Mouse (Mus musculus): ENCODE measurements around the gene Tcl1b4.
"Not testable (repeated sequence)": the region's sequence is repeated elsewhere in the genome, so short reads cannot be mapped to it uniquely, and the experiment has no call there.

The Tcl1b4 gene

DNA sequence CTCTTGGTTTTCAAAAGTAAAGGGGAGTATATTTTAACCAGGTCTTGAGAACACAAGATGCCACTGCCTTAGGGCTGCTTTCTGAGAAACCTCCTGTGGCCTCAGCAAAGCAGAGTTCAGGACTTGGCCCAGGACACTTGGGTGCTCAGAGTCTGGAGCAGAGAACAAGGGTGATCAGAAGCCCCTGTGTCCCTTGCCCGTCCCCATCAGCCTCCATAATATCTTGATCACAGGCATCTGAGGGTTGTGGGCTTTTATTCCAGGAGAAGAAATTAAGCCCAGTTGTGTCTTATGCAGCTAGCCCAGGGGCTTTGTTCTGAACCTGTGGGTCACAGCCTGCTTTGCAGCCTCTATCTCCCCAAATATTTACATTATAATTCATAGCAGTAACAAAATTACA is at the start of gene Tcl1b4:
Gene Tcl1b4 (plus strand): TSS at position 301 of the 400 bp plus-strand sequence.
- not testable (repeated sequence) for DNase-seq

- not testable (repeated sequence) for DNase-seq
These were observed 46.5 kb upstream of the Tcl1b4 start for GRCm38 (mm10) chr12:105155286-105155685.

- no peak for DNase-seq
These were observed 42.9 kb upstream of the Tcl1b4 start for GRCm38 (mm10) chr12:105158842-105159241.

GRCm38 (mm10) chr12:105159390-105159789 is 42.4 kb upstream of the Tcl1b4 start, which contains the start of gene Tcl1b1:
Tcl1b1 (plus strand) TSS chr12:105159690.
- no peak for DNase-seq

GRCm38 (mm10) chr12:105166734-105167133 is 35.0 kb upstream of the Tcl1b4 start:
- DNase-seq: no peak

DNA sequence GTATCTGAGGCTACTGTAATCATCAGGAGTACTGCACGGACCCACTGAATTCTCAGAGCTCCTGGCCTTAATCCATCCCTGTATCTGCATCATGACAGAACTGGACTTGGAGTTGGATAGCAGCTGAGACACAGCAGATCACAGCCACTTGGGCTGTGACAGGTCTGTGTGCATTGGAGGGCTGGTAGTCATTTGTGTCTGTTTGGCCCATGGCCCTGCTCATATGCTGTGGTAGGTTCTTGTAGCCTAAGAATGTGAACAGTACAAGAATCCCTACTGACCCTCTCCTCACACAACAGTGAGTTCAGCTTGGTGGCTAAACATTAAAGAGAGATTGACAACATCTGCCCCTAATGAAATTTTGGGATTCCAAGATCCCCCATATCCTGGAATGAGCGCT is 28.4 kb upstream of the Tcl1b4 start:
- no peak for DNase-seq

DNA sequence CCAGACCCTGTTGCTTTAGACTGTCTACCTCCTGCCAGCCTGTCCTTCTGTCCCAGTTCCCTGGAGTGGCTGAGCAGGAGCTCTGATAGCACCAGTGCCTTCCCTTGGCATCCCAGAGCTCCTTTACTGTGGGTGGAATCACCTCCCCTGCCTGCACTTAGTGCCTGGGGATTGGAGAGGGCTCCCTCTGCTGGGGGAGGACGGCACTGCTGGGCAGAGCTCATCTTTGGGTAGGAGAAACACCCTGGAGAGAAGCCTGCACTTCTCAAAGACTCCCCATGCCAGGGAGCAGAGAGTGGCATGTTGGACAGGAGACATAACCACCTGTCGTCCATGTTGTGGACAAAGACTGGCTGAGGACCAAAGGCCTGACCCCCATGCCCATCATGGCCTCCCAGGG is 27.4 kb upstream of the Tcl1b4 start:
- peak; percentile 66 for DNase-seq

GRCm38 (mm10) chr12:105176044-105176443 is 25.7 kb upstream of the Tcl1b4 start, which contains the start of gene Tcl1b5:
Tcl1b5 (plus strand) TSS chr12:105176344.
- DNase-seq: not testable (repeated sequence)

GRCm38 (mm10) chr12:105181040-105181644 is 20.6 kb upstream of the Tcl1b4 start:
- not testable (repeated sequence) for DNase-seq

DNA sequence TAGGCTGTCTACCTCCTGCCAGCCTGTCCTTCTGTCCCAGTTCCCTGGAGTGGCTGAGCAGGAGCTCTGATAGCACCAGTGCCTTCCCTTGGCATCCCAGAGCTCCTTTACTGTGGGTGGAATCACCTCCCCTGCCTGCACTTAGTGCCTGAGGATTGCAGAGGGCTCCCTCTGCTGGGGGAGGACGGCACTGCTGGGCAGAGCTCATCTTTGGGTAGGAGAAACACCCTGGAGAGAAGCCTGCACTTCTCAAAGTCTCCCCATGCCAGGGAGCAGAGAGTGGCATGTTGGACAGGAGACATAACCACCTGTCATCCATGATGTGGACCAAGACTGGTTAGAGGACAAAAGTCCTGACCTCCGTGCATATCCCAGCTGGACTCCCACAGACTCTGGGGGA is 12.8 kb upstream of the Tcl1b4 start:
- peak; percentile 17 for DNase-seq

GRCm38 (mm10) chr12:105190743-105191142 is 11.0 kb upstream of the Tcl1b4 start, which contains the start of gene Tcl1b3:
Tcl1b3 (plus strand) TSS chr12:105191043.
- DNase-seq: not testable (repeated sequence)

DNA sequence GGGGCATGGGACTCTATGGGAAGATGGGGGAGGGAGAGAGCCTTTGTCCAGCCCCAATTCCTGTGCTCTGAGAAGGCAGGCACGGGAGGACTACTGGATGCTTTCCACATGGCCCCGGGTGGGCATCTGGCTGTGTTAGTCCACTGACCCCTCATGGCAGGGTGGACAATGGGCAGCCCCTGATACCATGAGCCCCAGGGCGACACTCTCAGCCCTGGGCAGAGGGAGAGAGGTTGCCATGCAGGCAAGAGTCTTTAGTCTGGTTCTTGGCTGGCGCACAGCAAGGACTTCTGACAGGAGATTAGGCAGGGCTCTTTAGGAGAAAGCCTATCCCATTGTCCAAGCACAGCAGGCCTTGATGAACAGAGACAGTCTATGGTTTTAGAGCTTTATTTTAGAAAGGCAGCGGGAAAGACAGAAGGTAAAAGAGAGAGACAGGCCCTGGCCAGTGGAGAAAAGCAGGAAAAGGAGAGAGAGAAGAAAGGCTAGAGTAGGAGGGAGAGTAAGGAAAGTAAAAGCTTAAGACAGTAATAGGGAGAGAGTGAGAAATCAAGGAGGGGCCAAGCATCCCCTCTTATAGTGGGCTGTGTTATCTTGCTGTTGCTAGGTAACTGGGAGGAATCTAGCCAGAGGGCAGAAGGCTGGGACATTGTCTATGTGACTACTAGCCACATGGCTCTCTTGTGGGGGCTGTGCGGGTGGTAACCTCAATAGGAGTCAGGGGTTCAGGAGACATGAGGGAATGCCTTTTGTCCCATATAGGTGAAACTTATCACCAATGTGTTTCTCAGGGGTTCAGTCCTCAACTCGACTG is 1.9 kb upstream of the Tcl1b4 start:
- DNase-seq: not testable (repeated sequence)

DNA sequence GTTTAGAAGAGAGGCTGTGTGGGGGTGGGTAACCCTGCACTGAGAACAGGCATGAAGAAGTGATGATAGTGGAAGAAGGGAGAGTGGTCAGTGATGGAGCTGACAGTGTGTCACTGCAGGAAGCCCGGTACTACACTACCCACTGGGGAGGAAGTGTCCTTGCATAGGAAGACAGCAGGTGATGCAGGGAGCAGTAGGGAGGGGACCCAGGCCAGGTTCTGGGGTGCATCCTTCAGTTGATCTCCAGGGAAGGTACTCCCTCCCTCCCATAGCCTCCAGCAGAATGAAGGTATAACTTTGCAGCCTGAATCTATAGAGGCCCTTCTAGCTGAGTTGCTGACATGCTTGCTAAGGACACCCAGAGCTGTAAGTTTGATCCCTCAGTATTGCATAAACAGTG is 5.3 kb downstream of the Tcl1b4 start:
- no peak for DNase-seq

- DNase-seq: no peak
These were observed 6.7 kb downstream of the Tcl1b4 start for GRCm38 (mm10) chr12:105208441-105208840.

- no peak for DNase-seq
These were observed 7.5 kb downstream of the Tcl1b4 start for GRCm38 (mm10) chr12:105209231-105209630.

DNA sequence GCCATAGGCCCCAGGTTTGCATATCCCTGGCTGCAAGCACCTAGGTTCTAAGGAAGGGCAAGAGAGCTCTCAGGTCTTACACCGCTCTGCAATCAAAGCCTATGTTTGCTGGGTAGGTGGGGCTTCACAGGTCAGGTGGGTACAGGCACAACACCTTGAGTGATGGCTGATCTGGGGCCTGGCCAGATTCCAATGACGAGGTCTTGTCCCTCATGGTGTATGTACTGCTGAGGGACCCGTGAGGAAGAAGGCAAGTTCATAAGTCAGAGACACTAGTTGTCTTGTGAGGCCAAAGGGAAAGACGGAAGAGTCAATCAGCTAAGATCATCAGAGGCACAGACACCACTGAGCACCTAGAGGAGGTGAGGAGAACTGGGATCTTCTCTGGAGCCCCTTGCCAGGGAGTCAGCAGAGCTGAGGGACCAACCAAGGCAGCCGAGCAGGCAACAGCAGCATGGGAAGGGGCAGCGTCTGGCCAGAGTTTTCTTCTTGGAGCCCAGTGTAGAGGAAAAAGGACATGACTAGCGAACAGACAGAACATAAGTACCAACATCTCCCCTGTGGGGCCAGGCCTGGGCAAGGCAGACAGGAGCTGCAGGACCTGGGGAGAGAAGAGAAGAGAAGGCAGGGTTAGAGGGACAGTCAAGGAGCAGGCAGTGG is 15.5 kb downstream of the Tcl1b4 start:
- no peak for DNase-seq

DNA sequence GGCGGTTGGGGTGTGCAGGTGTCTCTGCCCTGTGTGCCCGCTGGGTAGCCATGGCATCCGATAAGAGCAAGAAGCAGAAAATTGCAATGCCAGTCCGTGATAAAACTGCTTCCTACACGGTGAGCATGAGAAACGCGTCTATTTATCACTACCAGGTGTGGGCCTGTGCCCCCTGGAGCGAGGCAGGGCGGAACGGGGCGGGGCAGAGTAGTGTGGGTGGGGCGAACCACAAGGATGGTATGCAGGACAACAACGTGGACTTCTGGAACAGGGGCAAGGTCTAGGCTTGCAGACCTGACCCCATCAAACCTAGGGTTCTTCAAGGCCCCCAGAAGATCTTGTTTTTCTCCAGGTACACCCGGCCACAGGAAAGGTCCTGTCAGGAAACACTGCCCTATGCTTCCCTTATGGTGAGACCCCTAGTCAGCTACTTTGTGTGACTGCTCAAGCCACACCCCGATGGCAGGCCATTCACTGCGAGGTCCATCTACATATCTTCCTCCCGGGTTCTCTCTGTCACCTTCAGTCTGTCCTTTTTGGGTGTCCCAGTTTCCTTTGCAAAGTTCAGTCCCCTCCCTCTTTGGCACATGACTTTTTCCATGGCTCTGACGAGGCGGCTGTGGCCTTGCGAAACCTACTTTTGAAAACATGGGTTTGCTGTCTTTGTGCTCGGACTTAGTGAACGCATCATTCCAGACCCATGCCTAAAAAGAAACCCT is 21.0 kb downstream of the Tcl1b4 start, which contains the start of gene Tcl1:
Gene Tcl1 (minus strand): TSS at position 193 of the 719 bp plus-strand sequence.
- DNase-seq: no peak

DNA sequence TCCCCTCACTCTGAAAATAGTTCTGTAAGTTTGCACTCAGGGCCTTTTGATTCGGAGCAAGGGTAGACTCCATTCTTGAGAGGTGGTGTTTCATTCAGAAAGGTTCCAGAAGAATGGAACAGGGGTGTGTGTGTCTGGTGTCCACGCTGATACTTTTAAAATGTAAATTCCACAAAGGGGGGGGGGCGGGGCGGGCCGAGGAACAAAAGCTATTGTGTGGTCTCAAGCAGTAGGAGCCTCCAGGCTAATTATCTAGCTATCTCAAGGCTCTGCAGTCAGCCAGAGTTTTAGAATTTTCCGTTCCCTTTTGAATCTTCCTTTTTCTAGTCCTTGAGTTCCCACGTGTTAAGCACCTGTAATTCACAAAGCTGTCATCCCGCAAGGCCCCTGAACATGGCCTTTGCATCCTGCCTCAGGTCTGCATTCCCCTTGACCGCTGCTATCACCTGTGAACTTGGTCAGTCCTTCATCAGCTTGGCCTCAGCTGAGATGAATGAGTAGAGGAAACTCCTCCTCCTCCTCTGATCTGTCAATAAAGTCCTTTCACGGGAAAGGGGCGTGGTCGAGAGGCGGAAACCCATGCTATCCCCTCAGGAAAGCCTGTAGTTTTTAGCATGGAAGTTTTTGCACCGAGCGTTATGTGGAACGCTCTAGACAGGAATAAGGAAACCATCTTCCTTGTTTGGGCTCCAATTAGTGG is 23.0 kb downstream of the Tcl1b4 start:
- no peak for DNase-seq

- DNase-seq: no peak
These were observed 32.6 kb downstream of the Tcl1b4 start for GRCm38 (mm10) chr12:105234362-105234761.

- no peak for DNase-seq
These were observed 33.3 kb downstream of the Tcl1b4 start for GRCm38 (mm10) chr12:105235091-105235490.

DNA sequence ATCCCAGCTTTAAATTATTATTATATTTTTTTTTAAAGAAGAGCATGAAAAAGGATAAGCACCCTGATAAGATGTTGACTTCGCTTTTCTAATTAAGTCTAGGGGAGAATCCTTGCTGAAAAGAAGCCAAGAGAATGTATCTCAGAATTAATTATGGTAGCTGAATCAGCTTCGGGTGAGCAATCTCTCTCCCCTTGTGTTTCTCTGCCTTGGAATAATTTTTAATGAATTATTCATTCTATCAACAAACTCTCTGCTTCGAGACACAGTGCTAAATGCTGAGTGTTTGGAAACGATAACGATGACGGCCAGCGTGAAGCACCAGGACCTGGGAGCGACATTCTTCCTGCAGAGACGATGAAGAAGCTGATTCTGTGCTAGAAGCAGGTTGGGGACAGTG is 37.3 kb downstream of the Tcl1b4 start:
- DNase-seq: no peak

DNA sequence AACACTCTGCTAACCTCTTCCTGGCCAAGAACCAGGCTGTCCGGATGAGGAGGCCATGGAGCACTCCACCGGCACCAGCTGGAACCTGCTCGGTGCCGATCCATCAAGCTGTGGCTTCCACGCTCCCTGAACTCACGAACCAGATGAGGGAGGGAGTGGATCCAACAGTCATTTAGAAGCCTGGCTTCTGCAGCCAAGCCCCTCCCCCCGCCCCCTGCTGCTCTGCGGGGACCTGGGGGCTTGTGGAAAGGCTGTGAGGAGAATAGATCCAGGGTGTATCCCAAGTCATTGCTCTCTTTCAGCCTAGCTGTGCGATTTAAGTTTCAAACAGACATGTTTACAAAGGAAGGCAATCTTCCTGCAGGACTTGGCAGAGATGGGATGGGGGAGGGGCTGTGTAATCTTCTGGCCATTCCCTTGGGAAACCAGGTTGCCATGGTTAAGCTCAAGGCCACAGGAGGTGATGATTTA is 47.0 kb downstream of the Tcl1b4 start:
- peak; percentile 15 for DNase-seq
